Mouse (Mus musculus) ovary, postnatal 14 days (tissue): ENCODE results near the gene Mxi1.

Source experiments
- DNase-seq: peaks from one replicate; pipeline ENCODE4 v3.0.0; 2022; ENCODE audit warnings: low spot score

Mxi1 gene

GRCm38 (mm10) chr19:53322438-53323048, 12.2 kb downstream of the Mxi1 start:
- no peak for DNase-seq

GRCm38 (mm10) chr19:53324866-53325265, 14.5 kb downstream of the Mxi1 start:
- no peak for DNase-seq

- DNase-seq: no peak
Observed at GRCm38 (mm10) chr19:53325578-53326295, 15.4 kb downstream of the Mxi1 start.

- no peak for DNase-seq
Observed at GRCm38 (mm10) chr19:53328116-53328515, 17.8 kb downstream of the Mxi1 start.

- peak; percentile 85 for DNase-seq
Observed at GRCm38 (mm10) chr19:53329221-53329991, 19.1 kb downstream of the Mxi1 start.

GRCm38 (mm10) chr19:53329992-53330381, 19.7 kb downstream of the Mxi1 start:
- DNase-seq: peak; percentile 66

GRCm38 (mm10) chr19:53331882-53332500, 21.7 kb downstream of the Mxi1 start:
- no peak for DNase-seq

- no peak for DNase-seq
Observed at GRCm38 (mm10) chr19:53333730-53334129, 23.4 kb downstream of the Mxi1 start.

GRCm38 (mm10) chr19:53335241-53335640, 24.9 kb downstream of the Mxi1 start:
- no peak for DNase-seq

- DNase-seq: no peak
Observed at GRCm38 (mm10) chr19:53340423-53340822, 30.1 kb downstream of the Mxi1 start.

- no peak for DNase-seq
Observed at GRCm38 (mm10) chr19:53343174-53343881, 33.0 kb downstream of the Mxi1 start.

GRCm38 (mm10) chr19:53344062-53344461, 33.7 kb downstream of the Mxi1 start:
- DNase-seq: no peak

- no peak for DNase-seq
Observed at GRCm38 (mm10) chr19:53345766-53346165, 35.4 kb downstream of the Mxi1 start.

GRCm38 (mm10) chr19:53353864-53354263, 43.5 kb downstream of the Mxi1 start:
- DNase-seq: no peak

GRCm38 (mm10) chr19:53354271-53355000, 44.1 kb downstream of the Mxi1 start:
- no peak for DNase-seq

- DNase-seq: no peak
Observed at GRCm38 (mm10) chr19:53355065-53355464, 44.7 kb downstream of the Mxi1 start.

GRCm38 (mm10) chr19:53359160-53360033, 49.1 kb downstream of the Mxi1 start:
- no peak for DNase-seq

- no peak for DNase-seq
Observed at GRCm38 (mm10) chr19:53360265-53360958, 50.1 kb downstream of the Mxi1 start.

- DNase-seq: no peak
Observed at GRCm38 (mm10) chr19:53362967-53363366, 52.6 kb downstream of the Mxi1 start.

GRCm38 (mm10) chr19:53364551-53364950, 54.2 kb downstream of the Mxi1 start:
- no peak for DNase-seq
